Mouse (Mus musculus) urinary bladder, postnatal 14 days (tissue): ENCODE data around the gene Ubxn2a.
A peak's percentile ranks its signal among the peaks of the same experiment; 100 is the strongest.

ENCODE experiments used
- DNase-seq: peaks from one replicate; pipeline ENCODE4 v3.0.0; 2021; ENCODE audit warnings: low spot score

Gene Ubxn2a

DNA sequence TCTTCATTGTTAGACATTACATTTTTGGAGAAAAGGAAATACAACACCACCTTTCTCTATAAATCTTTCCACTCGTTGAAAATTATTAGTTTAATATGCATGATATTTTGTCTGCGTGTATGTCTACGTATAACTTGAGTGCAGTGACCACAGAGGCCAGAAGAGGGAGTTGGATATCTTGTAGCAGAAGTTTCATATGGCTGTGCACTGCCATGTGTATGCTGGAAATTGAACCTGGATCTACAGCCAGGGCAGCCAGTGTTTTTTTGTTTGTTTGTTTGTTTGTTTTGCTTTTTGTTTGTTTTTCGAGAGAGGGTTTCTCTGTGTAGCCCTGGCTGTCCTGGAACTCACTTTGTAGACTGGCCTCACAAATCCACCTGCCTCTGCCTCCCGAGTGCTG lies 28.5 kb downstream of the Ubxn2a start:
- DNase-seq, result no peak

DNA sequence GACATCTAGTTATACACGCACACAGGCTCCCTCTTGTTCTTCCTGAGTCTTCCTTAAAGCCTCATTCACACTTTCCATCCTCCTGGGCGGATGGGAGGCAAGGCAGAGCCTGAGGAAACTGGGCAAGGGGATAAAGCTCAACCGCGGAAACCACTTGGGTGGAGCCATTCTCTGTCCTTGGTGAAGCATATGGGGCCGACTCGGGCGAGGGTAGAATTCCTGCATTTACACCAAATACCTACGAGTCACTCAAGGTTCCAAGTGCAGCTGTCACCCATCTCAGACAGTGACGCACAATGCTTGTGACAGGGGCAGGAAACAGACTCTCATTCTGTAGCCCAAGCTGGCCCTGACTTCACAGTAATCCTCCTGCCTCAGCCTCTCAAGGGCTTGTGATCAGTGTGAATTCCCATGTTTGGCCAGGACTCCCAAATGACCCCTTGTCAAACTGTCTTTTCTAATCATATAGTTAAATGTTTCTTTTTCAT lies 29.2 kb downstream of the Ubxn2a start:
- no peak for DNase-seq

DNA sequence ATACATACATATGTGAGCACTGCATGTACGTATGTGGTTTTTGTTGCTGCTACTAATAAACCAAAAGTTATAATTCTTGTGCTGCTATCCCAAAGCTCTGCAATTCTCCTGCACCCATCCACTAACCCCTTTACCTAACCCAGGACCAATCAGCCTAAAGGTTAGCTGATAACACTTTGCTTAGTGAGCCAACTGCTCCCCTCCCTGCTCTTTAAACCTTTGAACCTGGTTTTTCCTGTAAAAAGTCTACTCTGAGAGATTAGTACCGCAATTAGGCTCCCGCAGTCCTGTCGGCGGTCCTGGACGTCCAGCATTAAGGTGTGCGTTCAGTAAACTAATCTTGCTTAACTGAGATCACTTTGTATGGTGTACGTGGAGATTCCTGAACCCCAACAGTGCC lies 31.9 kb downstream of the Ubxn2a start:
- DNase-seq, result no peak

- DNase-seq, result peak; percentile 83
These were observed 33.2 kb downstream of the Ubxn2a start, which contains the start of gene Mfsd2b for GRCm38 (mm10) chr12:4874161-4874927. Mfsd2b (minus strand) TSS chr12:4874359.

- no peak for DNase-seq
These were observed 34.0 kb downstream of the Ubxn2a start for GRCm38 (mm10) chr12:4873531-4873930.

- DNase-seq, result no peak
These were observed 34.5 kb downstream of the Ubxn2a start for GRCm38 (mm10) chr12:4872983-4873477.

DNA sequence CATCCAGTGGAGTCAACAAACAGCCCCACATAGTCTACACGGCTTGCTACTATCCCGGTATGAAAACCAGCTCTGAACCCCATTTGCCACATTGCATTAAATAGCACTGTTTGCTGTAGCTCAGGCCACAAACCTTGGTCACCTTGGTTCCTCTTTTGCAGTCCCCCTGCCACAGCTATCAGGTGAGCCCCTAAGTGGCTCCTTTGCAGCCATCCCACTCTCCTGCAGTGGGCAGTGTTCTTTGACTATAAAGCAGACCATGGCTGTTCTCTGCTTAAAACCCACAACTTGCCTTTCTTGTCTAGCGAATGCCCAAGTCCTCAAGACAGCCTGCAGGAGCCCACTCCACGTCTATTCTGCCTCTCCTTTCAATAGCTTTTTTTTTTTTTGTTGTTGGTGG lies 35.2 kb downstream of the Ubxn2a start:
- DNase-seq, result no peak

DNA sequence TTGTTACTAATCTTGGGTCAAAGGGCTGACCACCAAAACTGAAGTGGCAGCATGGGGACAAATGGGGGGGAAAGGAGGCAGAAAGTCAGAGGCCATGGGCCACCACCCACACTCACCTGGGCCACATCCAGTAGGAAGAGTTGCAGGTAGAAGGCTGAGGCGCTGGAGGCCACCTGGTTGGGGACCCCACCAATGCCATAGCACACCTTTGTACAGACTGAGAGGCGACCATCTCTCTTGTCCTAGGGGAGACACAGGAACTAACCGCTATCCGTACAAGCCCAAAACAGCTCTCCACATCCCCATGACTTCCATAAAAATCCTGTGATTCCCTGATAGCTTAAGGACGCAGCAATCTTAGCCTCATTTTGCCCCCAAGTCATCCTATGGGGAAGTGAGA lies 36.2 kb downstream of the Ubxn2a start:
- no peak for DNase-seq

GRCm38 (mm10) chr12:4868924-4869323 lies 38.6 kb downstream of the Ubxn2a start:
- no peak for DNase-seq

- DNase-seq, result no peak
These were observed 43.2 kb downstream of the Ubxn2a start for GRCm38 (mm10) chr12:4864338-4864690.

GRCm38 (mm10) chr12:4863654-4864337 lies 43.7 kb downstream of the Ubxn2a start:
- DNase-seq, result peak; percentile 17

GRCm38 (mm10) chr12:4862672-4863071 lies 44.8 kb downstream of the Ubxn2a start:
- DNase-seq, result no peak

GRCm38 (mm10) chr12:4859241-4859914 lies 48.1 kb downstream of the Ubxn2a start:
- DNase-seq, result no peak

DNA sequence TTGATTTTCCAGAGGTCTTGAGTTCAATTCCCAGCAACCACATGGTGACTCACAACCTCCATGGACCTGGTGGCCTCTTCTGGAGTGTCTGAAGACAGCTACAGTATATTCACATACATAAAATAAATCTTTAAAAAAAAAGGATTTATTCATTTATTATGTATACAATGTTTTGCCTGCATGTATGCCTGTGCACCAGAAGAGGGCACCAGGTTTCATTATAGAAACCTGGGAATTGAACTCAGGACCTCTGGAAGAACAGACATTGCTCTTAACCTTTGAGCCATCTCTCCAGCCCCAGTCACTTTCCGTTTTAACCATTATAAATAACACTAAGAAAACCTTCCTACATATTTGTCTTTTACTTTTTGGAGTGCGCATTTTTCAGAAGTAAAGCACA lies 50.7 kb downstream of the Ubxn2a start:
- no peak for DNase-seq

GRCm38 (mm10) chr12:4856160-4856559 lies 51.3 kb downstream of the Ubxn2a start:
- DNase-seq, result no peak

DNA sequence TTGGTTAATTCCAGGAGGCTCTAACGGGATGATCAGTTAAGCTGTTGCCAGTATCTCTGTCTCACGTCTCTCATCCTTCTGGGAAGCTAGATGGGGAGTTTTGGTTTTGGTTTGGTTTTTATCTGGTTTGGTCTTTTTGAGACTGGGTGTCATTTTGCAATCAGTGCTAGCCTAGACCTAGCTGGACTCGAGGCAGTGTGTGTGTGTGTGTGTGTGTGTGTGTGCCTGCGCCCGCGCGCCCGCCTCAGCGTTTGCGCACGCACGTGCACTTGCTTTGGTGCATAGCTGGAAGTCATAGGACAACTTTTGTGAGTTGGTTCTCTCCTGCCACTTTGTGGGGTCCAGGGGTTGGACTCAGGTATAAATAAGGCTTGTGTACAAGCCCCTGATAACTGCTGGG lies 63.8 kb downstream of the Ubxn2a start:
- DNase-seq, result peak; percentile 39

DNA sequence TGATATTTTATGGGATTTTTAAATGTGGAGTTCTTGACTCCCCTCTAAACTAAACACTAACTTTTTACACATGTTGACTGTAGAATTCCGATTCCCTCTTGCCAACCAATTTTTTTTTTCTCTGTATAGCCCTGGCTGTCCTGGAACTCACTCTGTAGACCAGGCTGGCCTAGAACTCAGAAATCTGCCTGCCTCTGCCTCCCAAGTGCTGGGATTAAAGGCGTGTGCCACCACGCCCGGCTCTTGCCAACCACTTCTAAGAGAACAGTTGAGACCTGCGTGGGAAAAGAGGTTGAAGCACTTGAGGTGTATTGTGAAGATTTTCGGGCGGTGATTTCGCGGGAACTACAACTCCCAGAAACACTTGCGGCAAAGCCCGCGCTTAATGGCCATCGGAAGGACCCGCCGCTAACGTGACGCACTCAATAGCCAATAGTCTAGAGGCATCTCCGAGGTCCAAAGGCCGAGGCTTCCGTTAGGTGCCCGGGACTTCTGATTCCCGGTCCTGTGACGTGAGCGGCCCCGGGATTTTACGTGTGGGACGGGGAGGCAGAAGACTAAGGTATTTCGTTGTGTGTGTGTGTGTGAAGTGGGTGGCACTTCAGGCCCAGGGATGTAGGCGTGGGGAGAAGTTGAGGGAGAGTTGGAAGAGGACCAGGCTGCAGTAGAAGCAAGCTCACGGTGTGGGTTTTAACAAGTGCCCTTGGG lies 64.5 kb downstream of the Ubxn2a start, which contains the start of gene Wdcp:
Gene Wdcp, plus strand, starts transcription at position 414 of the 708 bp plus-strand sequence.
- peak; percentile 90 for DNase-seq

DNA sequence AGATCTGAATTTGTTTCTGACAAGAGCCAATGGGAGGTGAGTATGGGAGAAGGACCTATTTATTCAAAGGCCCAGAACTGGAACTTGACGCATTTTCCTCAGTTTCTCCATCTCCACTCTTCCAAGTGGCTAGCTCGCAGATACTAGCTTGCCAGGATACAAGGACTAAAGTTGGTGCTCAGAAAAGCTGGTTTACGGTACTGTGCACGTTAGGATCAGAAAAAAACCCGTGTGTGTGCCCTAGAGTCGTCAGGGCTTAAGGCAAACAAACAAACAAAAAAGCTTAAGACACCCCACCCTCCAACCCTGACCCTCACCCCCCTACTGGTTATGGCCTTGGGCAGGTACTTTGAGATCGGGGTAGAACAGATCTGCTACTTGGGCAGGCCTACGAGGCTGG lies 65.0 kb downstream of the Ubxn2a start:
- DNase-seq, result no peak

GRCm38 (mm10) chr12:4841392-4841887 lies 66.1 kb downstream of the Ubxn2a start, which contains the start of gene Fkbp1b:
Fkbp1b (minus strand) TSS chr12:4841591.
- peak; percentile 55 for DNase-seq

- DNase-seq, result no peak
These were observed 66.8 kb downstream of the Ubxn2a start for GRCm38 (mm10) chr12:4840741-4841140.

DNA sequence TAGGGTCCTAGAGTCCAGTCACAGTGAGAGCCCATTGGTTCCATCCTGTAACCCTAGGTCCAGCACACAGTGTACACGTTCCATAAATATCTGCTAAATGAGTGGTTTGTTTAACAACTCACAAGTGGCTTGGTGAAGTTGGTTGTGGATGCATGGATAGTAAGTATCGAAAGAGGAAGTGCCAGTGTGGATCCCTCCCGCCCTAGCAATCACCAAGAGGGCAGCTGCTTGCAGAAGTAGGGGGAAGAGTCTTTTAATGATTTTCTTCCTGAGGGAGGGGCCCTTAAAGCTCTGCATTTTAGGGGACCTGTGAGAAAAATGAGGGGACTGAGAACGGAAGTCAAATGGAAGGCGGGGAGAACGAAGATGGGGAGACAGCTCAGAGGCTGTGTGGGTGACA lies 67.5 kb downstream of the Ubxn2a start:
- no peak for DNase-seq

DNA sequence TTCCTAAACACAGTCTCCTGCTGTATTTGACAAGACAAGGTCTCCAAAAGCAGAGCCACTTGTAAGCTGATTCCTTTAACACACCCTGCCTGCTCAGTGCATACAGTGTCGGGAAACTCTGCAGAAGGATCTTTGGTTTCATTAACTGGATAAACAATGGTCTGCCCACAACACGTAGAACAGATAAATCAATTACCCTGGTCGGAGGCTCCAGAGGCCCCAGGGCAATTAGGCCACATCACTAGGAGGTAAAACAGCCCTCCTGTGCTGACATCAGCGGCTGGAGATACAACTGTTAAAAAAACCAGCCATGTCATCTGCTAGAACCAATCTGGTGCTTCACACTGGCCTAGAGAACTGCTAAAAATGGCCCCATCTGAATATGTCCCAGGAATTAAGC lies 70.5 kb downstream of the Ubxn2a start:
- DNase-seq, result no peak
